22 mouse cellular contexts compared by ENCODE assay signal in the genomic region with DNA sequence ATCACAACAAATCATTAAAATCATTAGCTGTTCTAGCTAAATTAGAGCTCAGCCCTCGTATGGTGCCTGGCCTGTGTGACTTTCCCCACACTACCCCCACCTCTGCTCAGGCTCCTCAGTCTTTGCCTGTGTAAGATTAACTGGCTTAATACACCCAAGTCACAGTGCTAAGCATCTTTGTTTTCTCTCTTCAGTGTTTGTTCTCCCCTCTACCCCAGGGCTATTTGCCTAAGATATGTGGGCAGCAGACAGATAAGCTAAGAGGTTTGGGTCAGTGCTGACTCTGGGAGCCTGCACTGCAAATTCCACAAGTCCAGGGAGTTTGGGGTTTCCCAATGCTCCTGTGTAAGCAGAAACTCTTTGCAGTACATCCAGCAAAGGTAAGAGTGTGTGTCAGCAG.
DNase-seq lines count a peak whose midpoint lies in the region; ATAC-seq and TF ChIP-seq lines count a peak whose summit lies in the region.
"Had no signal": no experiment of that assay in that cellular context is flagged by ENCODE, and none has a peak within 500 bp of the region (broad histone marks: within the 10 kb centered on the region; RNA-seq: fewer than 3 reads in every experiment).

No protein-coding gene starts in this region.

- ATAC-seq in midbrain, postnatal 0 days (ENCODE audit: low FRiP score), result no peak
- peak; percentile 78 for ATAC-seq in liver, embryonic 15.5 days (ENCODE audit: insufficient read depth)
- ATAC-seq: forebrain, postnatal 0 days; inflammation-experienced regulatory T-cells, adult 6 months; midbrain, embryonic 16.5 days had no signal

- no peak overlapping the region for H3K4me2 ChIP-seq in midbrain, postnatal 0 days (ENCODE audit: low read depth, low read length, poor library complexity, severe bottlenecking)
- H3K4me2 ChIP-seq in liver, embryonic 15.5 days, result no peak overlapping the region
- H3K4me2 ChIP-seq: heart, embryonic 15.5 days; hindbrain, embryonic 14.5 days; limb, embryonic 15.5 days had no signal

- no peak for TF ChIP-seq CTCF in midbrain, postnatal 0 days (IDR thresholded peaks at IDR 0.05)

- no peak overlapping the region for H3K27ac ChIP-seq in midbrain, postnatal 0 days (ENCODE audit: low read depth, low read length)
- no peak overlapping the region for H3K27ac ChIP-seq in midbrain, embryonic 10.5 days (replicated peaks)
- 0 out of 2 replicates have a peak overlapping the region, but pooled peaks have one; percentile 14 for H3K27ac ChIP-seq in liver, embryonic 15.5 days (replicated peaks)
- H3K27ac ChIP-seq: heart, embryonic 15.5 days; hindbrain, embryonic 14.5 days; limb, embryonic 15.5 days; macrophage had no signal

- H3K27me3 ChIP-seq in midbrain, postnatal 0 days (ENCODE audit: insufficient read depth, low read length), result no peaks in the 10 kb centered on the region
- H3K27me3 ChIP-seq in midbrain, embryonic 10.5 days (ENCODE audit: low read depth, poor library complexity, severe bottlenecking), result no peaks in the 10 kb centered on the region
- H3K27me3 ChIP-seq in liver, embryonic 15.5 days, result no peaks in the 10 kb centered on the region
- H3K27me3 ChIP-seq: heart, embryonic 15.5 days; limb, embryonic 15.5 days had no signal

- no peaks in the 10 kb centered on the region for H3K4me1 ChIP-seq in midbrain, postnatal 0 days (ENCODE audit: insufficient read depth, low read length)
- H3K4me1 ChIP-seq in midbrain, embryonic 10.5 days, result peaks cover 10% of the 10 kb centered on the region
- no peaks in the 10 kb centered on the region for H3K4me1 ChIP-seq in liver, embryonic 15.5 days (replicated peaks)
- H3K4me1 ChIP-seq: heart, embryonic 15.5 days; limb, embryonic 15.5 days had no signal

- peak; percentile 48 for DNase-seq in heart, adult 11 months
- no peak for DNase-seq in heart, adult 18-20 months
- DNase-seq in midbrain, postnatal 0 days (ENCODE audit: low spot score), result peak; percentile 1
- no peak for DNase-seq in midbrain, embryonic 10.5 days (ENCODE audit: low spot score)
- no peak for DNase-seq in adrenal gland, postnatal 25 days
- no peak for DNase-seq in spleen, adult 12 weeks (ENCODE audit: low spot score)
- DNase-seq: cerebellum, adult 18-20 months; cerebellum, postnatal 14 days; forebrain, postnatal 0 days; gastrocnemius, postnatal 25 days; heart, postnatal 36 days; kidney, adult 18-20 months; kidney, postnatal 10 days; left cerebral cortex, postnatal 4 days; thymus, postnatal 25 days had no signal

- no peaks in the 10 kb centered on the region for H3K36me3 ChIP-seq in midbrain, postnatal 0 days (ENCODE audit: insufficient read depth, low read length)
- no peaks in the 10 kb centered on the region for H3K36me3 ChIP-seq in midbrain, embryonic 10.5 days
- H3K36me3 ChIP-seq in liver, embryonic 15.5 days (replicated peaks), result no peaks in the 10 kb centered on the region
- H3K36me3 ChIP-seq: heart, embryonic 15.5 days; limb, embryonic 15.5 days had no signal

- 45% methylated on average over 1 of the region's 1 CpGs for WGBS in midbrain, postnatal 0 days
- 25% methylated on average over 1 of the region's 1 CpGs for WGBS in midbrain, embryonic 10.5 days
- 23% methylated on average over 1 of the region's 1 CpGs for WGBS in liver, embryonic 15.5 days (ENCODE audit: insufficient replicate concordance)

- H3K9me3 ChIP-seq in midbrain, postnatal 0 days (ENCODE audit: low read length), result no peaks in the 10 kb centered on the region
- H3K9me3 ChIP-seq in midbrain, embryonic 10.5 days (replicated peaks), result no peaks in the 10 kb centered on the region
- no peaks in the 10 kb centered on the region for H3K9me3 ChIP-seq in liver, embryonic 15.5 days (replicated peaks)
- H3K9me3 ChIP-seq: heart, embryonic 15.5 days; limb, embryonic 15.5 days had no signal

- no peak overlapping the region for H3K4me3 ChIP-seq in midbrain, postnatal 0 days (ENCODE audit: low read depth, low read length)
- H3K4me3 ChIP-seq in midbrain, embryonic 10.5 days, result no peak overlapping the region
- no peak overlapping the region for H3K4me3 ChIP-seq in liver, embryonic 15.5 days (replicated peaks)
- H3K4me3 ChIP-seq: heart, embryonic 15.5 days; limb, embryonic 15.5 days had no signal

- H3K9ac ChIP-seq in midbrain, postnatal 0 days (replicated peaks; ENCODE audit: low read length, poor library complexity, severe bottlenecking), result no peak overlapping the region
- H3K9ac ChIP-seq in liver, embryonic 15.5 days, result no peak overlapping the region
- H3K9ac ChIP-seq: forebrain, postnatal 0 days; heart, embryonic 15.5 days; hindbrain, embryonic 14.5 days; limb, embryonic 15.5 days had no signal

Comparison
In these comparisons a context has a peak if more than half of its experiments do, and no peak if none do; other contexts are left out.
1. DNase-seq: peak in heart, adult 11 months (single experiment) and midbrain, postnatal 0 days (single experiment); none in heart, adult 18-20 months (0 of 2), midbrain, embryonic 10.5 days (single experiment), adrenal gland, postnatal 25 days (single experiment) and spleen, adult 12 weeks (single experiment).